Mouse (Mus musculus) testis, adult 2 months (tissue): Measurements from ENCODE around the gene Klf2.

Source experiments
- CTCF ChIP-seq: fragments of 200-500 bp; IDR thresholded peaks from 2 replicates; pipeline ENCODE4 v1.5.1; 2012; ENCODE audit warnings: low read depth, mild to moderate bottlenecking, inconsistent platforms, low read length, moderate library complexity; ENCODE audit not compliant: control insufficient read depth, insufficient read depth, insufficient replicate concordance
- POLR2A ChIP-seq: fragments of 200-500 bp; IDR thresholded peaks from 2 replicates; pipeline ENCODE4 v1.6.1; 2012; ENCODE audit warnings: low read depth, mild to moderate bottlenecking, inconsistent platforms, low read length, moderate library complexity; ENCODE audit not compliant: control insufficient read depth

DNA sequence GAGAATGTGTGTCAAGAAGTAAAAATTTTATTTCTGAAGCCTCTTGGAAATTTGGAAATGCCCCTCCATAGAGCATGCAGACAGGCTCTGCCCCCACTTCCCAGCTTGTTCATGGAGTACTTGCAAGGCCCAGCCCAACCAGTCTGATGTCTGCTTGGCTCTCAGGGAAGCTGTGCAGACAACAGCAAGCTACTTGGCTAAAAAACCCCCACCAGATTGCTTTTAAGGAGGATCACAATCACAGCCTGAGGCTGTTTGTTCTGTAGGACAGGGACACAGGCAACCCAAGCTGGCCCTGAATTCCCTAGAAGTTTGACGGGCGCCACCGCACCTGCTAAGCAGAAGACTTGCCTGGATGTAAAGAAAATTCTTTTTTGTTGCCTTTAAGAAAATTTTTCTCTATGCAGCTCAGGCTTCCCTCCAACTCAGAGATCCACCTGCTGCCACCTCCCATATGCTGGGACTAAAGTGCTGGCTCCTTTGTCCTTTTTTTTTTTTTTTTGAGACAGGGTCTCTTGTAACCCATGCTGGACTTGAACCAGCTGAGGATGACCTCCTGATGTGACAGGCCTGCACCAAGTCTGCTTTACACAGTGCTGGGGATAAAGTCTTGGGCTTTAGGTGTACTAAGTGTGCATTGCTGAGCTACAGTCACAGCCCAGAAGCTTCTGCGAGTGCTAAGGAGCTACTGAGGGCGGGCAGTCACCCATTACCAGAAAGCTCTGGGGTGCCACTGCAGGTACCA lies 23.9 kb downstream of the Klf2 start:
- TF ChIP-seq CTCF, result no peak
- TF ChIP-seq POLR2A, result no peak
